In the genomic region with DNA sequence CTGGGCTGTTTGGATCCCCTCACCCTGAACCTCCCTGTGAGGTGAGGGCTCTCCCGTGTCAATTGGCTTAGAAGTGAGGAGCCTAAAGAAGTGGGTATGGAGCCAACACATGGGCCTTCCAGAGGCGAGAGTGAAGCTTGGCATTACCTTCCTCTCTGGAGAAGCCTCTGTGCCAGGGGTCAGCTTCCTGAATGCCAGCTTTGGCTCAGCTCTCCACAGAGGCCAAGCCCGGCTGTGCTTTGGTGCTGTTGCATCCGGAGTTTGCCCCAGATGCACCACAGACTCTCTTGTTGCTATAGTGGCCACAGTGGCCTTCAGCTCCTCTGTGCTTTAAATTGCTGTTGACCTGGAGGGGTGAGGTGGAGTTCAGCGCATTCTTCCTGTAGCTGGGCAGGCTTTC, we compare ENCODE assay signal across 12 mouse cellular contexts.
DNase-seq lines count a peak whose midpoint lies in the region; ATAC-seq and TF ChIP-seq lines count a peak whose summit lies in the region.
"Had no signal": no experiment of that assay in that cellular context is flagged by ENCODE, and none has a peak within 500 bp of the region (broad histone marks: within the 10 kb centered on the region; RNA-seq: fewer than 3 reads in every experiment).

No protein-coding gene starts in this region.

- no peaks in the 10 kb centered on the region for H3K27me3 ChIP-seq in forebrain, embryonic 16.5 days (replicated peaks; ENCODE audit: control insufficient read depth, insufficient read depth, low read length)
- H3K27me3 ChIP-seq in forebrain, embryonic 14.5 days (replicated peaks; ENCODE audit: control insufficient read depth, insufficient read depth, low read length), result no peaks in the 10 kb centered on the region
- H3K27me3 ChIP-seq in kidney, postnatal 0 days (ENCODE audit: insufficient read depth, low read length), result no peaks in the 10 kb centered on the region
- no peaks in the 10 kb centered on the region for H3K27me3 ChIP-seq in hindbrain, embryonic 16.5 days (replicated peaks; ENCODE audit: control insufficient read depth, insufficient read depth, low read length)
- H3K27me3 ChIP-seq: midbrain, embryonic 13.5 days had no signal

- no peak overlapping the region for H3K4me3 ChIP-seq in forebrain, embryonic 16.5 days (replicated peaks; ENCODE audit: low read length)
- no peak overlapping the region for H3K4me3 ChIP-seq in forebrain, embryonic 14.5 days (ENCODE audit: low read depth, low read length)
- no peak overlapping the region for H3K4me3 ChIP-seq in kidney, postnatal 0 days (replicated peaks; ENCODE audit: low read depth, low read length)
- H3K4me3 ChIP-seq in hindbrain, embryonic 16.5 days (ENCODE audit: low read length), result no peak overlapping the region
- H3K4me3 ChIP-seq: midbrain, embryonic 13.5 days had no signal

- no peak overlapping the region for H3K27ac ChIP-seq in forebrain, embryonic 16.5 days (ENCODE audit: low read length)
- H3K27ac ChIP-seq in forebrain, embryonic 14.5 days (ENCODE audit: low read depth, low read length), result no peak overlapping the region
- H3K27ac ChIP-seq in kidney, postnatal 0 days, result peak overlapping the region; percentile 57
- peak overlapping the region; percentile 65; the same call in 1 of the 2 replicates for H3K27ac ChIP-seq in hindbrain, embryonic 16.5 days (ENCODE audit: low read depth, low read length)
- H3K27ac ChIP-seq: midbrain, embryonic 13.5 days had no signal

- DNase-seq in forebrain, embryonic 14.5 days (ENCODE audit: low spot score), result no peak
- DNase-seq in kidney, postnatal 0 days (ENCODE audit: low spot score), result no peak
- DNase-seq in kidney, postnatal 14 days, result no peak
- DNase-seq in Muller cell, postnatal 12 days (ENCODE audit: inconsistent ontology term), result peak; percentile 69
- DNase-seq in testis, postnatal 10 days (ENCODE audit: low spot score), result no peak
- DNase-seq: cerebellum, adult 11 months; layer of hippocampus, postnatal 36 days; lung, adult 2 months had no signal

- 63% methylated on average over 5 of the region's 5 CpGs for WGBS in forebrain, embryonic 16.5 days
- WGBS in forebrain, embryonic 14.5 days, result 82% methylated on average over 5 of the region's 5 CpGs
- 71% methylated on average over 5 of the region's 5 CpGs for WGBS in kidney, postnatal 0 days
- WGBS in hindbrain, embryonic 16.5 days, result 62% methylated on average over 5 of the region's 5 CpGs

- peaks cover 16% of the 10 kb centered on the region for H3K4me1 ChIP-seq in forebrain, embryonic 16.5 days (replicated peaks; ENCODE audit: control insufficient read depth, insufficient read depth, low read length)
- 0 out of 2 replicates have a peak, but pooled peaks cover 3% of the 10 kb centered on the region for H3K4me1 ChIP-seq in forebrain, embryonic 14.5 days (ENCODE audit: control insufficient read depth, insufficient read depth, low read length)
- H3K4me1 ChIP-seq in kidney, postnatal 0 days (replicated peaks; ENCODE audit: insufficient read depth, low read length), result peaks cover 6% of the 10 kb centered on the region
- H3K4me1 ChIP-seq in hindbrain, embryonic 16.5 days (ENCODE audit: control insufficient read depth, insufficient read depth, low read depth, low read length), result peaks cover 8% of the 10 kb centered on the region

- no peaks in the 10 kb centered on the region for H3K36me3 ChIP-seq in forebrain, embryonic 16.5 days (ENCODE audit: control insufficient read depth, insufficient read depth)
- H3K36me3 ChIP-seq in forebrain, embryonic 14.5 days (ENCODE audit: control insufficient read depth, insufficient read depth, low read length), result 0 out of 2 replicates have a peak, but pooled peaks cover 3% of the 10 kb centered on the region
- H3K36me3 ChIP-seq in kidney, postnatal 0 days (ENCODE audit: insufficient read depth, low read length), result 0 out of 2 replicates have a peak, but pooled peaks cover 7% of the 10 kb centered on the region
- no peaks in the 10 kb centered on the region for H3K36me3 ChIP-seq in hindbrain, embryonic 16.5 days (ENCODE audit: control insufficient read depth, insufficient read depth, low read length)
- H3K36me3 ChIP-seq: midbrain, embryonic 13.5 days had no signal

- H3K9ac ChIP-seq in forebrain, embryonic 16.5 days (replicated peaks; ENCODE audit: low read depth, low read length), result no peak overlapping the region
- H3K9ac ChIP-seq in forebrain, embryonic 14.5 days (ENCODE audit: low read length), result no peak overlapping the region
- H3K9ac ChIP-seq in kidney, postnatal 0 days (ENCODE audit: low read depth, low read length), result no peak overlapping the region
- no peak overlapping the region for H3K9ac ChIP-seq in hindbrain, embryonic 16.5 days (ENCODE audit: low read depth, low read length)
- H3K9ac ChIP-seq: midbrain, embryonic 13.5 days had no signal

- H3K9me3 ChIP-seq in forebrain, embryonic 16.5 days (ENCODE audit: control insufficient read depth, low read length), result no peaks in the 10 kb centered on the region
- no peaks in the 10 kb centered on the region for H3K9me3 ChIP-seq in forebrain, embryonic 14.5 days (replicated peaks; ENCODE audit: control insufficient read depth, low read length)
- H3K9me3 ChIP-seq in kidney, postnatal 0 days (replicated peaks; ENCODE audit: low read length), result no peaks in the 10 kb centered on the region
- H3K9me3 ChIP-seq in hindbrain, embryonic 16.5 days (ENCODE audit: control insufficient read depth, low read length), result no peaks in the 10 kb centered on the region
- H3K9me3 ChIP-seq: midbrain, embryonic 13.5 days had no signal

- TF ChIP-seq CTCF in kidney, postnatal 0 days (IDR thresholded peaks at IDR 0.05; ENCODE audit: low read depth), result no peak

- no peak overlapping the region for H3K4me2 ChIP-seq in forebrain, embryonic 16.5 days (ENCODE audit: low read length)
- H3K4me2 ChIP-seq in forebrain, embryonic 14.5 days (ENCODE audit: low read length), result no peak overlapping the region
- no peak overlapping the region for H3K4me2 ChIP-seq in kidney, postnatal 0 days (ENCODE audit: low read length)
- H3K4me2 ChIP-seq in hindbrain, embryonic 16.5 days (ENCODE audit: low read length), result no peak overlapping the region
- H3K4me2 ChIP-seq: midbrain, embryonic 13.5 days had no signal

- ATAC-seq in forebrain, embryonic 16.5 days, result peak; percentile 39; the same call in 1 of the 2 replicates
- ATAC-seq in forebrain, embryonic 14.5 days, result no peak; the same call in 1 of the 2 replicates
- ATAC-seq in kidney, postnatal 0 days (replicated peaks; ENCODE audit: low FRiP score, low read depth), result no peak
- ATAC-seq in hindbrain, embryonic 16.5 days, result peak; percentile 85
- ATAC-seq in megakaryocyte progenitor cell, adult 5-6 weeks (replicated peaks; ENCODE audit: poor library complexity), result no peak
- ATAC-seq: midbrain, embryonic 13.5 days had no signal

Comparison
In these comparisons a context has a peak if more than half of its experiments do, and no peak if none do; other contexts are left out.
1. ATAC-seq: peak in forebrain, embryonic 16.5 days (single experiment) and hindbrain, embryonic 16.5 days (single experiment); none in forebrain, embryonic 14.5 days (single experiment), kidney, postnatal 0 days (single experiment) and megakaryocyte progenitor cell, adult 5-6 weeks (single experiment).
2. H3K27ac ChIP-seq: peak in kidney, postnatal 0 days (single experiment) and hindbrain, embryonic 16.5 days (single experiment); none in forebrain, embryonic 16.5 days (single experiment) and forebrain, embryonic 14.5 days (single experiment).